Mouse (Mus musculus) stomach, embryonic 14.5 days (tissue): ENCODE measurements around the gene Gm20388. TPM values are rescaled to one million over a fixed set of nuclear protein-coding genes. Genes with fewer than 3 reads are reported as not detected.

ENCODE experiments used
- ATAC-seq: fragments of 200-750 bp; cut with Nextera tagmentation; 2 replicates; pipeline ENCODE4 v1.8.0; 2017; ENCODE audit warnings: low read depth, moderate TSS enrichment; ENCODE audit not compliant: insufficient number of reproducible peaks, insufficient read depth, low FRiP score
- H3K27ac ChIP-seq: fragments of 300-500 bp; sonication (generic); 2 replicates; pipeline ENCODE4 v1.5.1; 2014; ENCODE audit warnings: mild to moderate bottlenecking, low read length, moderate library complexity, mixed read lengths
- H3K27me3 ChIP-seq: fragments of 300-500 bp; sonication (generic); 2 replicates; pipeline ENCODE4 v1.6.1; 2014; ENCODE audit warnings: low read length, control low read depth, mixed read lengths; ENCODE audit not compliant: control insufficient read depth, insufficient read depth
- H3K36me3 ChIP-seq: fragments of 300-500 bp; sonication (generic); 2 replicates; pipeline ENCODE4 v1.6.1; 2014; ENCODE audit warnings: mild to moderate bottlenecking, control low read depth, low read length, moderate library complexity, mixed read lengths; ENCODE audit not compliant: control insufficient read depth, insufficient read depth
- H3K4me1 ChIP-seq: fragments of 300-500 bp; sonication (generic); 2 replicates; pipeline ENCODE4 v1.6.1; 2014; ENCODE audit warnings: low read length, control low read depth, mixed read lengths; ENCODE audit not compliant: control insufficient read depth, insufficient read depth
- H3K4me2 ChIP-seq: fragments of 300-500 bp; sonication (generic); replicated peaks from 2 replicates; pipeline ENCODE4 v1.6.1; 2014; ENCODE audit warnings: low read depth, low read length, control low read depth
- H3K4me3 ChIP-seq: fragments of 300-500 bp; sonication (generic); 2 replicates; pipeline ENCODE4 v1.5.1; 2014; ENCODE audit warnings: low read depth, low read length, control low read depth
- H3K9ac ChIP-seq: fragments of 300-500 bp; sonication (generic); replicated peaks from 2 replicates; pipeline ENCODE4 v1.6.1; 2014; ENCODE audit warnings: low read depth, mild to moderate bottlenecking, control low read depth, low read length, moderate library complexity, mixed read lengths
- H3K9me3 ChIP-seq: fragments of 300-500 bp; sonication (generic); 2 replicates; pipeline ENCODE4 v1.6.1; 2016; ENCODE audit warnings: low read depth, low read length, control low read depth; ENCODE audit not compliant: control insufficient read depth
- WGBS: fragments of 180-500 bp; shearing (Covaris S2); extraction: QIAGEN DNeasy Blood & Tissue Kit; methylation state at CpG from one replicate; pipeline ENCODE4 v1.1.7; 2014; 5-methylcytosine and 5-hydroxymethylcytosine counted together
- polyA plus RNA-seq: library from polyadenylated mRNA; unstranded; fragments of >200 nt; fragmentation: Nextera tagmentation; extraction: Ambion mirVana; gene quantifications from 2 replicates; pipeline ENCODE4 v1.2.1, GENCODE M21; 2014

Gm20388 gene
- polyA plus RNA-seq, 1 experiment from 2014 or later, result 11.4 TPM

- Histone ChIP-seq H3K4me2 (no peak overlapping the region), H3K4me3 (no peak overlapping the region), H3K27ac (no peak overlapping the region), H3K9me3 (no peaks in the 10 kb centered on the region), H3K27me3 (no peaks in the 10 kb centered on the region), H3K36me3 (no peaks in the 10 kb centered on the region), H3K9ac (no peak overlapping the region), H3K4me1 (peaks cover under 1% of the 10 kb centered on the region; the same call in 1 of the 2 replicates)
- WGBS, result 24% methylated on average over 2 of the region's 2 CpGs
- no peak for ATAC-seq
Measured at GRCm38 (mm10) chr8:121943057-121943540, 2032.5 kb downstream of the Gm20388 start.

GRCm38 (mm10) chr8:121943716-121944115 is 2033.1 kb downstream of the Gm20388 start:
- Histone ChIP-seq H3K27me3 (no peaks in the 10 kb centered on the region), H3K36me3 (no peaks in the 10 kb centered on the region), H3K9me3 (no peaks in the 10 kb centered on the region), H3K9ac (no peak overlapping the region), H3K4me2 (no peak overlapping the region), H3K4me3 (no peak overlapping the region), H3K27ac (no peak overlapping the region), H3K4me1 (peaks cover 6% of the 10 kb centered on the region; the same call in 1 of the 2 replicates)
- no peak for ATAC-seq
- 79% methylated on average over 8 of the region's 8 CpGs for WGBS

- Histone ChIP-seq H3K36me3 (no peaks in the 10 kb centered on the region), H3K27ac (no peak within 1 kb of the TSS), H3K27me3 (no peaks in the 10 kb centered on the region), H3K4me2 (no peak within 1 kb of the TSS), H3K9ac (no peak within 1 kb of the TSS), H3K4me3 (no peak within 1 kb of the TSS), H3K9me3 (no peaks in the 10 kb centered on the region), H3K4me1 (peaks cover 6% of the 10 kb centered on the region; the same call in 1 of the 2 replicates)
- ATAC-seq, result no peak
Measured at GRCm38 (mm10) chr8:121944831-121945230, 2034.2 kb downstream of the Gm20388 start, which contains the start of gene Car5a. Gene Car5a (minus strand): TSS chr8:121944904.

GRCm38 (mm10) chr8:121946351-121946750 is 2035.7 kb downstream of the Gm20388 start:
- WGBS, result 80% methylated on average over 7 of the region's 7 CpGs

GRCm38 (mm10) chr8:121947047-121947752 is 2036.6 kb downstream of the Gm20388 start:
- ATAC-seq, result no peak
- Histone ChIP-seq H3K27me3 (no peaks in the 10 kb centered on the region), H3K4me3 (peak overlapping the region; percentile 23), H3K4me1 (peaks cover 12% of the 10 kb centered on the region), H3K27ac (peak overlapping the region; percentile 80), H3K36me3 (no peaks in the 10 kb centered on the region), H3K9ac (peak overlapping the region; percentile 11; the same call in 1 of the 2 replicates), H3K4me2 (peak overlapping the region; percentile 49), H3K9me3 (no peaks in the 10 kb centered on the region)
- WGBS, result 29% methylated on average over 19 of the region's 19 CpGs

More at GRCm38 (mm10) chr8:121946351-121946750, 2035.7 kb downstream of the Gm20388 start:
- Histone ChIP-seq H3K4me2 (no peak overlapping the region), H3K9me3 (no peaks in the 10 kb centered on the region), H3K4me1 (peaks cover 6% of the 10 kb centered on the region; the same call in 1 of the 2 replicates), H3K27me3 (no peaks in the 10 kb centered on the region), H3K9ac (no peak overlapping the region), H3K4me3 (no peak overlapping the region), H3K27ac (no peak overlapping the region), H3K36me3 (no peaks in the 10 kb centered on the region)
- ATAC-seq, result no peak

GRCm38 (mm10) chr8:121947753-121948141 is 2037.1 kb downstream of the Gm20388 start:
- peak overlapping the region; percentile 49 for H3K4me2 ChIP-seq
- H3K4me1 ChIP-seq, result peaks cover 15% of the 10 kb centered on the region
- H3K36me3 ChIP-seq, result peaks cover under 1% of the 10 kb centered on the region; the same call in 1 of the 2 replicates
- peak overlapping the region; percentile 23 for H3K4me3 ChIP-seq
- no peaks in the 10 kb centered on the region for H3K27me3 ChIP-seq
- WGBS, result under 1% methylated on average over 18 of the region's 18 CpGs
- H3K9ac ChIP-seq, result peak overlapping the region; percentile 11; the same call in 1 of the 2 replicates
- peak; percentile 49; the same call in 1 of the 2 replicates for ATAC-seq
- H3K9me3 ChIP-seq, result no peaks in the 10 kb centered on the region
- H3K27ac ChIP-seq, result peak overlapping the region; percentile 80

- no peak for ATAC-seq
- Histone ChIP-seq H3K4me2 (peak overlapping the region; percentile 49), H3K27ac (peak overlapping the region; percentile 80), H3K9ac (peak overlapping the region; percentile 4; the same call in 1 of the 2 replicates), H3K9me3 (no peaks in the 10 kb centered on the region), H3K4me1 (peaks cover 16% of the 10 kb centered on the region), H3K27me3 (no peaks in the 10 kb centered on the region), H3K36me3 (peaks cover 8% of the 10 kb centered on the region), H3K4me3 (peak overlapping the region; percentile 23)
- 54% methylated on average over 19 of the region's 19 CpGs for WGBS
Measured at GRCm38 (mm10) chr8:121948321-121949145, 2037.9 kb downstream of the Gm20388 start.

- Histone ChIP-seq H3K9me3 (no peaks in the 10 kb centered on the region), H3K4me1 (peaks cover 19% of the 10 kb centered on the region), H3K27me3 (no peaks in the 10 kb centered on the region), H3K36me3 (peaks cover 14% of the 10 kb centered on the region), H3K9ac (peak within 1 kb of the TSS; percentile 96), H3K4me2 (peak within 1 kb of the TSS; percentile 95), H3K4me3 (peak within 1 kb of the TSS; percentile 90), H3K27ac (peak within 1 kb of the TSS; percentile 87)
- 53% methylated on average over 6 of the region's 6 CpGs for WGBS
- ATAC-seq, result no peak
Measured at GRCm38 (mm10) chr8:121949222-121949800, 2038.7 kb downstream of the Gm20388 start, which contains the start of gene Banp. Gene Banp (plus strand): TSS chr8:121949750.
